Mouse (Mus musculus): ENCODE measurements around the gene Psat1. TPM values are rescaled to one million over a fixed set of nuclear protein-coding genes. Genes with fewer than 3 reads are reported as not detected.

Psat1 gene
- total RNA-seq, 2 experiments from 2014 or later, result 117 to 123 TPM

- peak; percentile 88 to 95 for DNase-seq (ENCODE audit: low spot score in 2 of 2)
These were observed 22.0 kb downstream of the Psat1 start for GRCm38 (mm10) chr19:15924866-15925718.

- DNase-seq (ENCODE audit: low spot score in 2 of 2), result peak; percentile 68 to 77
These were observed 22.8 kb downstream of the Psat1 start for GRCm38 (mm10) chr19:15924181-15924865.

GRCm38 (mm10) chr19:15923426-15923825, 23.7 kb downstream of the Psat1 start:
- peak; percentile 8 to 12 for DNase-seq (ENCODE audit: low spot score in 2 of 2)

GRCm38 (mm10) chr19:15919336-15919735, 27.8 kb downstream of the Psat1 start:
- no peak for DNase-seq (ENCODE audit: low spot score in 2 of 2)

- DNase-seq (ENCODE audit: low spot score in 2 of 2), result no peak
These were observed 29.0 kb downstream of the Psat1 start for GRCm38 (mm10) chr19:15918111-15918510.

GRCm38 (mm10) chr19:15913249-15913997, 33.7 kb downstream of the Psat1 start:
- DNase-seq (ENCODE audit: low spot score in 2 of 2), result no peak

- DNase-seq (ENCODE audit: low spot score in 2 of 2), result no peak
These were observed 35.7 kb downstream of the Psat1 start for GRCm38 (mm10) chr19:15911441-15911840.

- no peak for DNase-seq (ENCODE audit: low spot score in 2 of 2)
These were observed 36.1 kb downstream of the Psat1 start for GRCm38 (mm10) chr19:15910987-15911386.

- no peak for DNase-seq (ENCODE audit: low spot score in 2 of 2)
These were observed 36.6 kb downstream of the Psat1 start for GRCm38 (mm10) chr19:15910488-15910887.

GRCm38 (mm10) chr19:15908016-15908415, 39.1 kb downstream of the Psat1 start:
- peak in 1 of 2 experiments; percentile 12 for DNase-seq (ENCODE audit: low spot score in 2 of 2)

GRCm38 (mm10) chr19:15904734-15905133, 42.4 kb downstream of the Psat1 start:
- no peak for DNase-seq (ENCODE audit: low spot score in 2 of 2)

- no peak for DNase-seq (ENCODE audit: low spot score in 2 of 2)
These were observed 43.3 kb downstream of the Psat1 start for GRCm38 (mm10) chr19:15903508-15904480.

- DNase-seq (ENCODE audit: low spot score in 2 of 2), result no peak
These were observed 51.5 kb downstream of the Psat1 start for GRCm38 (mm10) chr19:15895681-15896080.

GRCm38 (mm10) chr19:15892146-15892545, 55.0 kb downstream of the Psat1 start:
- no peak for DNase-seq (ENCODE audit: low spot score in 2 of 2)

GRCm38 (mm10) chr19:15888466-15888865, 58.7 kb downstream of the Psat1 start:
- no peak for DNase-seq (ENCODE audit: low spot score in 2 of 2)

- no peak for DNase-seq (ENCODE audit: low spot score in 2 of 2)
These were observed 64.3 kb downstream of the Psat1 start for GRCm38 (mm10) chr19:15882705-15883426.

- no peak for DNase-seq (ENCODE audit: low spot score in 2 of 2)
These were observed 66.4 kb downstream of the Psat1 start for GRCm38 (mm10) chr19:15880731-15881130.

GRCm38 (mm10) chr19:15879271-15879670, 67.9 kb downstream of the Psat1 start:
- no peak for DNase-seq (ENCODE audit: low spot score in 2 of 2)

- DNase-seq (ENCODE audit: low spot score in 2 of 2), result peak; percentile 38 to 70
These were observed 78.1 kb downstream of the Psat1 start for GRCm38 (mm10) chr19:15868865-15869698.
